Mouse (Mus musculus) midbrain, embryonic 11.5 days (tissue): Measurements from ENCODE around the gene Opalin. TPM values are rescaled to one million over a fixed set of nuclear protein-coding genes. Genes with fewer than 3 reads are reported as not detected.

ENCODE experiments used
- ATAC-seq: fragments of 200-750 bp; cut with Nextera tagmentation; 2 replicates; pipeline ENCODE4 v1.8.0; 2017; ENCODE audit warnings: moderate TSS enrichment, moderate library complexity; ENCODE audit not compliant: low FRiP score
- DNase-seq: peaks from one replicate; pipeline ENCODE4 v3.0.0; 2015; ENCODE audit warnings: low spot score; ENCODE audit errors: missing footprints
- H3K27ac ChIP-seq: fragments of 300-500 bp; sonication (generic); 2 replicates; pipeline ENCODE4 v1.5.1; 2014; ENCODE audit warnings: low read depth, low read length
- H3K27me3 ChIP-seq: fragments of 300-500 bp; sonication (generic); 2 replicates; pipeline ENCODE4 v1.6.1; 2014; ENCODE audit warnings: mild to moderate bottlenecking, low read length, moderate library complexity, mixed read lengths; ENCODE audit not compliant: control insufficient read depth, insufficient read depth
- H3K36me3 ChIP-seq: fragments of 300-500 bp; sonication (generic); 2 replicates; pipeline ENCODE4 v1.6.1; 2014; ENCODE audit warnings: mild to moderate bottlenecking, low read length, moderate library complexity, mixed read lengths; ENCODE audit not compliant: control insufficient read depth, insufficient read depth
- H3K4me1 ChIP-seq: fragments of 300-500 bp; sonication (generic); 2 replicates; pipeline ENCODE4 v1.6.1; 2014; ENCODE audit warnings: low read length; ENCODE audit not compliant: control insufficient read depth, insufficient read depth
- H3K4me2 ChIP-seq: fragments of 300-500 bp; sonication (generic); 2 replicates; pipeline ENCODE4 v1.6.1; 2014; ENCODE audit warnings: mild to moderate bottlenecking, moderate library complexity
- H3K4me3 ChIP-seq: fragments of 300-500 bp; sonication (generic); 2 replicates; pipeline ENCODE4 v1.5.1; 2014; ENCODE audit warnings: low read depth, low read length
- H3K9ac ChIP-seq: fragments of 300-500 bp; sonication (generic); 2 replicates; pipeline ENCODE4 v1.6.1; 2014; ENCODE audit warnings: low read length
- H3K9me3 ChIP-seq: fragments of 300-500 bp; sonication (generic); 2 replicates; pipeline ENCODE4 v1.6.1; 2016; ENCODE audit warnings: low read length; ENCODE audit not compliant: control insufficient read depth
- WGBS: fragments of 180-500 bp; shearing (Covaris S2); extraction: QIAGEN DNeasy Blood & Tissue Kit; methylation state at CpG from one replicate; pipeline ENCODE4 v1.1.7; 2014; 5-methylcytosine and 5-hydroxymethylcytosine counted together
- polyA plus RNA-seq: library from polyadenylated mRNA; unstranded; fragments of >200 nt; fragmentation: Nextera tagmentation; extraction: Ambion mirVana; gene quantifications from 2 replicates; pipeline ENCODE4 v1.2.1, GENCODE M21; 2014

The Opalin gene
- polyA plus RNA-seq, 1 experiment from 2014 or later = not detected

DNA sequence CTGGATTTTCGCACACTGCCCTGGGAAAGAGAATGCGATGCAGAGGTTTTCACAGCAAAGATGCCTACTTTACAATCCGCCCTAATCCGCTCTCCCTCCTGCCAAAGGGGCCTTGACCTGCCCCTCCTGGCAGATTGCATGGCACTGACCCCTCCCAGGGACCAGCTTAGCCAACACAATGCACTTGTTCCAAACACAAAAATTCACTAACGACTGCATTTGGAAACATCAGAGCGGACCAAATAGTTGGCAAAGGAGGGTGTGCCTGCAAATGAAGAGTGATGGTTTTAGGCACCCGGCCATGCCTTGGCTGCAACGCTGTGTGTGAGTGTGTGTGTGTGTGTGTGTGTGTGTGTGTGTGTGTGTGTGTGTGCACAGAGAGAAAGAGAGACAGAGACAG lies 32.6 kb upstream of the Opalin start:
- H3K4me1 ChIP-seq = peaks cover 22% of the 10 kb centered on the region
- no peak overlapping the region for H3K27ac ChIP-seq
- WGBS = 30% methylated on average over 8 of the region's 8 CpGs
- DNase-seq (no peak), ATAC-seq (peak; percentile 68)
- H3K9me3 ChIP-seq = no peaks in the 10 kb centered on the region
- H3K4me3 ChIP-seq = no peak overlapping the region
- H3K36me3 ChIP-seq = no peaks in the 10 kb centered on the region
- no peak overlapping the region for H3K9ac ChIP-seq
- no peak overlapping the region for H3K4me2 ChIP-seq
- peaks cover 26% of the 10 kb centered on the region; the same call in 1 of the 2 replicates for H3K27me3 ChIP-seq

DNA sequence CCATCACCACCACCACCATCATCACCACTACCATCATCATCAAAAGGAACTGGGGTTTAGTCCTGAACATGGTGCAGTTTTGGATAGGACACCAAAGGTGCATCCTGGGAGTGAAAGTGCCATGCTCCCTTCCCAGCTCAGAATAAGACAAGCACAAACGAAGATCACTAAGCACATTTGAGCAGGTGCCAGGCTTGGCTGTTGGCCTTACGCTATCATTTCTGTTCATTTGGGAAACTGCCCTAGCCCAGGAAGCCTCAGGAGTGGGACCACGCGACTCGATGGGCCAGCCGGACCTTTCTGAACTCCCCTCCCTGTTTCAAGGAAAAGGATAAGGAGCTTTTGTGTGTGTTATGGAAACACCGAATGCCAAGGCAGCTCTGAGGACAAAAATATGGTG lies 31.8 kb upstream of the Opalin start:
- ATAC-seq (no peak), DNase-seq (no peak)
- Histone ChIP-seq H3K4me1 (peaks cover 14% of the 10 kb centered on the region), H3K4me2 (no peak overlapping the region), H3K27ac (no peak overlapping the region), H3K4me3 (no peak overlapping the region), H3K9ac (no peak overlapping the region), H3K9me3 (no peaks in the 10 kb centered on the region), H3K36me3 (no peaks in the 10 kb centered on the region), H3K27me3 (peaks cover 26% of the 10 kb centered on the region; the same call in 1 of the 2 replicates)
- WGBS = 80% methylated on average over 7 of the region's 7 CpGs

DNA sequence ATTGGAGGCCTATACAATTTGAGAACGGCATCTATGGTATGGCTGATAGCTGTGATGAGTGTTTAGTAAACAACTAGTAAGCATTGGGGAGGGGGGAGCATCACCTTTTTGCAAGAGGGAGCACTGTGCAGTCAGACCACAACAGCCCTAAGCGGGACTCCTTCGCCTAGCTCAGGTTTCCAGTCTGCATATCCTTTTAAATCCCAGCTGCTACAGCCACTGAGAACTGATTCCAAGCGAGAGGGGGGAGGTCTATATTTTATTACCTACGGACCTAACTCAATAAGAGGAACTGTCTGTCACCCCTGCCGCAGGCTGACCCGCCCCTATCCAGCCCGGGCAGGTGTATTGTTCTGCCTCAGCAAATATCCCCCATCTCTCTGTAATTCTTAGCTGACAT lies 30.6 kb upstream of the Opalin start:
- H3K9ac ChIP-seq = no peak overlapping the region
- no peak overlapping the region for H3K27ac ChIP-seq
- peaks cover 11% of the 10 kb centered on the region for H3K4me1 ChIP-seq
- 70% methylated on average over 8 of the region's 8 CpGs for WGBS
- no peak for ATAC-seq
- H3K9me3 ChIP-seq = no peaks in the 10 kb centered on the region
- H3K4me3 ChIP-seq = no peak overlapping the region
- H3K4me2 ChIP-seq = no peak overlapping the region
- no peaks in the 10 kb centered on the region for H3K36me3 ChIP-seq
- H3K27me3 ChIP-seq = peaks cover 21% of the 10 kb centered on the region; the same call in 1 of the 2 replicates
- DNase-seq = no peak

DNA sequence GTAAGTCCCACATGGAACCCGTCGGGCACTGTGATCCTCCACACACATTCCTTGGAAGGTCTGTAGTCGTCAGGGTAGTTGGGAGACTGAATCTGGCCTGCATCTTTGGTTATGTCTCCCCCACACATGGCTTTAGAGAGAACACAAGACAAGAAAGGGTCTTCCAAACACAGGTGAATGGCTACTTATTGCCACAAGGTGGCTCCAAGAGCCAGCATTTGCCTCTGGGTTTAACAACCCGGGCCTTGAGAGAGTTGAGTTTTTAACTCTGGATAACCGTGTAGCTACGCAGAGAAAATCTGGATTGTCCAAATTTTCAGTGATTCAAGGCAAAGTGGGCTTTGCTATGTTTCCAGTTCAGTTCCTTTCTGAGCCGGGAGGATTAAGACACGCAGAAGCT lies 28.0 kb upstream of the Opalin start:
- Histone ChIP-seq H3K4me2 (no peak overlapping the region), H3K9me3 (no peaks in the 10 kb centered on the region), H3K4me3 (no peak overlapping the region), H3K9ac (no peak overlapping the region), H3K27me3 (peaks cover 7% of the 10 kb centered on the region; the same call in 1 of the 2 replicates), H3K4me1 (peaks cover 8% of the 10 kb centered on the region), H3K36me3 (no peaks in the 10 kb centered on the region), H3K27ac (no peak overlapping the region)
- 41% methylated on average over 8 of the region's 8 CpGs for whole genome bisulfite sequencing
- no peak for ATAC-seq
- peak; percentile 87 for DNase-seq

DNA sequence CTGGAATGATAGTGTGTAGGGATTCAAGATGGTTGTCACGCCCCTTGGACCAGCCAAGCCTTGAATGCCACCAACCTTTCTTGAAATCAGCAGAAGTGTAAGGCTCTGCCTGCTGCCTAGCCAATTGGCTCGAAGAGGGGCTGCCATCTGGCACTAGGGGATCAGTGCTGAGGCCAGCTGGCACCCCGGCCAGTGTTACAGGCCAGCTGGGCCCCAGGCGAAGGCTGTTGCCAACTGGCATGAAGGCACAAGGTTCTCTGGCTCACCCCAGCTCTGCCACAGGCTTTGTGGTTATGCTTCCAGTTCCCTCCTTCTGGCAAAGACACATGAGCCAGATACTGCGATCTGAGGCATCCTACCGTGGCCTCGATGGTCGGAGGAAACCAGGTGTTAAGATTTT lies 24.5 kb upstream of the Opalin start:
- H3K27me3 ChIP-seq = peaks cover 6% of the 10 kb centered on the region; the same call in 1 of the 2 replicates

DNA sequence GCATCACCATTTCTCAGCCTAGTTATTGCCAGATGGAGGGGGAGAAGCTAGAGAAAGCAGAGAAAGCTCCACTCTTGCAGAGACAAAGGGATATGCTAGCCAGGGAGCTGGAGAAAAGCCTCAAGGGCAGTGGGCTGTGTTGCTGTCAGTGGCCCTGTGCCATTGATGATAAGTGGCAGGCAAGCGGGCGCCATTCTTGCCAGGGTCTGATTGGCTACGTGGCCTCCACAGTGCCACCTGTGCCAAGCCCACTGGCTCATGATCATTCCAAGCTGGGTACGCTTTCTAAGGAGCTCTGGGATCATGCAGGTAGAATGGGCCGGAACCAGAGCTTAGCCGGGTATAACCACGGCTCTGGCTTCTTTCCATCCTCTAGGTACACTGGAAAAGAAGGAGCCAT lies 23.9 kb upstream of the Opalin start:
- ATAC-seq = no peak
- 92% methylated on average over 7 of the region's 7 CpGs for WGBS
- DNase-seq = peak; percentile 26
- Histone ChIP-seq H3K27me3 (peaks cover 6% of the 10 kb centered on the region; the same call in 1 of the 2 replicates), H3K9me3 (no peaks in the 10 kb centered on the region), H3K4me2 (no peak overlapping the region), H3K4me3 (no peak overlapping the region), H3K36me3 (no peaks in the 10 kb centered on the region), H3K4me1 (peaks cover 7% of the 10 kb centered on the region; the same call in 1 of the 2 replicates), H3K27ac (no peak overlapping the region), H3K9ac (no peak overlapping the region)

More for the DNA sequence above, 24.5 kb upstream of the Opalin start:
- no peaks in the 10 kb centered on the region for H3K36me3 ChIP-seq
- DNase-seq (peak; percentile 56), ATAC-seq (no peak)
- H3K9ac ChIP-seq = no peak overlapping the region
- H3K4me1 ChIP-seq = peaks cover 7% of the 10 kb centered on the region; the same call in 1 of the 2 replicates
- H3K4me2 ChIP-seq = no peak overlapping the region
- WGBS = 85% methylated on average over 8 of the region's 8 CpGs
- no peaks in the 10 kb centered on the region for H3K9me3 ChIP-seq
- H3K27ac ChIP-seq = no peak overlapping the region
- no peak overlapping the region for H3K4me3 ChIP-seq

DNA sequence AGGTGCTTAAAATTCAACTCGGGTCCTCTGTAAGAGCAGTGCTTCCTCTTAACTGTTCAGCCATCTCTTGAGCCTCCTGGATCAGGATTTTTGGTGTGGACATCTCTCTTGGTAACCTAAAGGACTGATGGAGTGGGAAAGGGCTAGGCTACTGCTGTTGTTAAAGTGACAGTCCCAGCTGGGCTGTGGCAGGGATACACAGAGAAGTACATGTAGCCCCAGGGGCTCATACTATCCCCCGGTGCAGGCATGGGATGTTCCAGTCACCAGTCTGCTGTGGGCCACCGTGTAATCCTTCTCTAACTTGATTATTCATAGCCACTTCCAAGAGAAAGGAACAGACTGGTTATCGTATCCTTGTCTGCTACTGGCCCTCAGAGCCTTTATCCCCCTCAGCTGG lies 20.1 kb upstream of the Opalin start:
- no peak for ATAC-seq
- Histone ChIP-seq H3K9ac (no peak overlapping the region), H3K4me2 (no peak overlapping the region), H3K4me1 (peaks cover 7% of the 10 kb centered on the region; the same call in 1 of the 2 replicates), H3K36me3 (no peaks in the 10 kb centered on the region), H3K9me3 (no peaks in the 10 kb centered on the region), H3K27ac (no peak overlapping the region), H3K27me3 (no peaks in the 10 kb centered on the region), H3K4me3 (no peak overlapping the region)
- peak; percentile 64 for DNase-seq
- 42% methylated on average over 4 of the region's 4 CpGs for WGBS

DNA sequence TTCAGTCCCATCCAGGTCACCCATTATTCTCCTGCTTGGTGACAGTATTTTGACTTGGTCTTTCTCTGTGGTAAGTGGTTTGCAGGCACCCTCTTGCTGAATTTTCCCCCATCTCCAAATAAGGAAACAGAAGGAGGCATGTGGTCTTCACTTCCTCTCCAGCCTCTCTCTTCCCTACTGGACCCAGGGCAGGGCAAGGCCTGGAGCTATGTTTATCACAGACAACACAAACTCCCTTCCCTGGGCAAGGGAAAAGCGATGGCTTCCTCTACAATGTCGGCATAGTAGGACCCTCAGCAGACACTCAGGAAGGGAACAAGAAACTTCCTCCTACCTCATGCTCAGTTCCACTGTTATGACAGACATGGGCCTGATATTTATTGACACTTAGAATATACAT lies 15.0 kb upstream of the Opalin start:
- 90% methylated on average over 2 of the region's 2 CpGs for WGBS
- Histone ChIP-seq H3K27ac (no peak overlapping the region), H3K4me3 (no peak overlapping the region), H3K9me3 (no peaks in the 10 kb centered on the region), H3K4me1 (no peaks in the 10 kb centered on the region), H3K36me3 (no peaks in the 10 kb centered on the region), H3K27me3 (peaks cover 13% of the 10 kb centered on the region; the same call in 1 of the 2 replicates), H3K9ac (no peak overlapping the region), H3K4me2 (no peak overlapping the region)
- ATAC-seq = no peak
- DNase-seq = peak; percentile 56

DNA sequence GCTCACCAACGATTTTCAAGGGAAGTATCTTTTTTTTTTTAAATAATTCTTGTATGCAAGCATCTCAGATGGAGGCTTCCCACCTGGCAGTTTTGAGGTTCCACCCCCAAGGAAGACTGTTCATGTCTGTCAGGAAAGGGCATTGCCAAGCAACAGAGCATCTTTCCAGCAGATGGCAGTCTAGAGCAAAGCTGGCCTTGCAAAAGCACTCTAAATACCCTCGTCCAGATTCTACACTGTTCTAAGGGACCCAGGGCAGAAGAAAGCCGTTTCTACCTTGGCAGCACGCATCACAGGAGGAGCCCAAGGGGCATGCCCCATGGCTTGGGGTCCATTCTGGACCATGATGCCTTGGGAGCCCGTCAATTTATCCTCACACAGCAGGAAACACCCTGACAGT lies 12.9 kb upstream of the Opalin start:
- Histone ChIP-seq H3K36me3 (no peaks in the 10 kb centered on the region), H3K27me3 (peaks cover 13% of the 10 kb centered on the region; the same call in 1 of the 2 replicates), H3K4me1 (no peaks in the 10 kb centered on the region), H3K9me3 (no peaks in the 10 kb centered on the region), H3K27ac (no peak overlapping the region), H3K9ac (no peak overlapping the region), H3K4me3 (no peak overlapping the region), H3K4me2 (no peak overlapping the region)
- ATAC-seq = peak; percentile 43; the same call in 1 of the 2 replicates
- 15% methylated on average over 5 of the region's 5 CpGs for WGBS
- DNase-seq = peak; percentile 97
